ENCODE assay signal across 18 mouse cellular contexts in genomic region chr15:27545203-27545602, GRCm38 (mm10).
"Had no signal": no experiment of that assay in that cellular context is flagged by ENCODE, and none has a peak within 500 bp of the region (broad histone marks: within the 10 kb centered on the region; RNA-seq: fewer than 3 reads in every experiment).

No protein-coding gene starts in this region.

- H3K9ac ChIP-seq: liver, embryonic 13.5 days; midbrain, embryonic 12.5 days; midbrain, embryonic 15.5 days; neural tube, embryonic 12.5 days; neural tube, embryonic 15.5 days had no signal

- DNase-seq: kidney, adult 18-20 months; kidney, adult 9 months; kidney, postnatal 14 days; kidney, postnatal 4 days; liver, embryonic 13.5 days; retina, postnatal 1 day; right cerebral cortex, postnatal 25 days; spleen, adult 18-20 months; thymus, adult 18-20 months; thymus, postnatal 36 days had no signal

- H3K36me3 ChIP-seq: midbrain, embryonic 15.5 days; neural tube, embryonic 12.5 days had no signal

- H3K27ac ChIP-seq: hindbrain, postnatal 0 days; liver, embryonic 13.5 days; macrophage; midbrain, embryonic 12.5 days; midbrain, embryonic 15.5 days; neural tube, embryonic 12.5 days; neural tube, embryonic 15.5 days had no signal

- H3K4me3 ChIP-seq: liver, embryonic 13.5 days; midbrain, embryonic 12.5 days; midbrain, embryonic 15.5 days; neural tube, embryonic 12.5 days; neural tube, embryonic 15.5 days had no signal

- ATAC-seq: hindbrain, postnatal 0 days; inflammation-experienced regulatory T-cells, adult 6 months; intestine, embryonic 16.5 days; midbrain, embryonic 15.5 days had no signal

- H3K4me2 ChIP-seq: liver, embryonic 13.5 days; midbrain, embryonic 12.5 days; midbrain, embryonic 15.5 days; neural tube, embryonic 12.5 days; neural tube, embryonic 15.5 days had no signal

- H3K4me1 ChIP-seq: midbrain, embryonic 15.5 days had no signal

- H3K9me3 ChIP-seq: liver, embryonic 13.5 days; midbrain, embryonic 12.5 days; midbrain, embryonic 15.5 days; neural tube, embryonic 12.5 days; neural tube, embryonic 15.5 days had no signal

- H3K27me3 ChIP-seq: liver, embryonic 13.5 days; midbrain, embryonic 15.5 days; neural tube, embryonic 12.5 days; neural tube, embryonic 15.5 days had no signal
